Mouse (Mus musculus): ENCODE measurements around the gene Arf3.
A peak's percentile ranks its signal among the peaks of the same experiment; 100 is the strongest.
"Not testable (repeated sequence)": the region's sequence is repeated elsewhere in the genome, so short reads cannot be mapped to it uniquely, and the experiment has no call there.

Arf3 gene

DNA sequence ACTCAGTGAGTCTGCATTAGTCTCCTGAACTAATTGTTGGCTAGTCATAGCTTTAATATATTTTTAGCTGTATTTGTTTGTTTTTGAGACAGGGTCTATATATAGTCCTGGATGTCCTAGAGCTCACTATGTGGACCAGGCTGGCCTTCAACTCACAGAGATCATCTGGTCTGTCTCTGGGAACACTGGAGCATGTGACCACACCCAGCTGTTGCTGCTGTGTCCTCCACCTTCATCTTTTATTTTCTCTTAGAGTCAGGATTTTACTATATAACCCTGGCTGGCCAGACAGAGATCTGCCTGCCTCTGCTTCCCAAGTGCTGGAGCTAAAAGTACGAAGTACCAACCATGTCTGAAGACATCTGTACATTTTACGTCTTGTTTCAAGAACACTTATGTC, 13.9 kb downstream of the Arf3 start:
- no peak for DNase-seq

DNA sequence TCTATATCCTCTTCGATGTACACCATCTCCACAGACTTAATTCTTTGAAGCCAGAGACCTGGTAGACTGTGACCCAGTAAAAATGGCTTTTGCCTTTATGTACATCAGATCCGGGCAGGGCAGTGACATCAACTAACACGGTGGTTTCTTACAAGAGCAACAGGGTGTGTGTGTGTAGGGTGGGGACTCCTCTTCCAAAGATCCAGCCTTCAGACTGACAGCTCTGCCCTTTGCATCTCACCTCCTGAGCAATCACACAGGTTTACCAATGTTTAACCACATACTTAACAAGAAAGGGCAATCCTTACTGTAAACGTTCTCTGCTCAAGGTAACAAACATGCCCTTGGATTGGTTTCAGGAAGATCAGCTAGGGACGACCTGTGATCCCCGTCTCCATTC, 15.7 kb downstream of the Arf3 start:
- DNase-seq, result no peak

DNA sequence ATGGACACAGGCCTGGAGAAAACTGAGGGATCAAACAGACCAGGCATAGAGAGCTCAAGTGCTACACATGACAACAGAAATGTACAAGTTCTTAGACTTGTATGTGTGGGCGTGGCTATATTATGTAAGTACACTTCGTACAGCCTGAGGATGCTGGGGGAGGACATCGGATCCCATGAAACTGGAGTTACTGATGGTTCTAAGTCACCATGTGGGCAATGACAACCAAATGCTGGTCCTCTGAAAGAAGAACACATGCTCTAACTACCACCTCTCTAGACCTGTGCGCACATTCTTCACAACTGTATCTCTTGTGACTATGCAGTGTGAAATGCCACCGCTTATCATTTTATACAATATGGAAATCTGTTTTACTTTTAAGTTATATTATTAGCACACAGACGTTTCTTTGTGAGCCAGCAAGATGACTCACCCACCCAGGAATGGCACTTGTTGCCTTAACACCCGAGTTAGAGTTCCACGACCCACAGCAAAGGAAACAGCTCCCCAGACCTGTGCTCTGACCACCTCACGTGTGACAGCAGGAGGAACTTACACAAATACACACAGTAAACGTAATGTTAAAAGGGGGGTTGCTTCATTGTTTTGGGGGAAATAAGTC, 16.6 kb downstream of the Arf3 start:
- DNase-seq, result no peak

DNA sequence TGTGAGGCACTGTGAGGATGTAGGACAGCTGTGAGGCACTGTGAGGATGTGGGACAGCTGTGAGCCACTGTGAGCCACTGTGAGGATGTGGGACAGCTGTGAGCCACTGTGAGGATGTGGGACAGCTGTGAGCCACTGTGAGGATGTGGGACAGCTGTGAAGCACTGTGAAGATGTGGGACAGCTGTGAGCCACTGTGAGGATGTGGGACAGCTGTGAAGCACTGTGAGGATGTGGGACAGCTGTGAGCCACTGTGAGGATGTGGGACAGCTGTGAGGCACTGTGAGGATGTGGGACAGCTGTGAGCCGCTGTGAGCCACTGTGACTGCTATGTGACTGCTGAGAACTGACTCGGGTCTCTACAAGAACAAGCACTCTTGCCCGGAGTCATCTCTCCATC, 19.2 kb downstream of the Arf3 start:
- DNase-seq, result not testable (repeated sequence)

DNA sequence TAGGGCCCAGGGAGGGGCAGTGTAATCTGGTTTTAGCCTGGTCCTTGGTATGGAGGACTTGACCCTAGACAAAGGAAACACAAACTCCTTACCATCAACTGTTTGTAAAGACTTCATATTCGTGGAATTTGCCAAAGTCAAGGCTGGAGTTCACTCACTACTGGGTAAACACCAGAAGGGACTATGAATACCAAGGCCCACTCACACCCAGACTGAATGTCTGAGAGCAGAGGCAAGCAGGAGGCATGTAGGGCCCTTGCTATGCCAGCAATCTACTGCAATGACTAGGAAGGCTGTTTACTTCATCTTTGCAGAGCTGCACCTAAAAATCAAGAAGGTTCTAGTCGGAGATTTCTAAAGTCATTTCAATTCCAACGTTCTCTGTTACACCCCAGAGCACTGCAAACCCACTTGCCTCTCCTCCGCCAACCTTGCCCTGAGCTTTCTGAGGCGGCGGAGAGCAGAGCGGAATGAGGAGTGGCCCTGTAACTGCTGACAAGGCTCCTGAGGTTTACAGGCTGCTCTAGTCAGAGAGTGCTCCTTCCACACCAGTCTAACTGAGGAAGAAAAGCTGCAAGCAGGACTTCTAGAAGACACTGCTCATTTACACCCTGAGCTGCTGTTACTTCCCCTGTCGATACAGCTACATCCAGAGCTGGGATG, 20.1 kb downstream of the Arf3 start:
- no peak for DNase-seq

DNA sequence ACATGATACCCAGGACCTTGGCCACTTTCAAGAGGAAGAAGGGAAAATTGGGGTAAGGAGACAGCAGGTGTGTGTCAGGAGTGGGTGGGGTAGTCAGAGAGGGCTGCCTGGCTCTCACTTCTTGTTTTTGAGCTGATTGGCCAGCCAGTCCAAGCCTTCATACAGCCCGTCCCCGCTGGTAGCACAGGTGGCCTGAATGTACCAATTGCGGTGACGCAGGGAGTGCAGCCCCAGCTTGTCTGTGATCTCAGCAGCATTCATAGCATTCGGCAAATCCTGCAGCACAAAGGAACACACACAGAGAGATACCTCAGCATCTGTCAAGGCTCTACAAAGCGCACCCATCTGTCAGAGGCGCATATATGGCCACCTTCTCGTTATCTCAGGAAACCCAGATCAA, 22.8 kb downstream of the Arf3 start:
- no peak for DNase-seq

DNA sequence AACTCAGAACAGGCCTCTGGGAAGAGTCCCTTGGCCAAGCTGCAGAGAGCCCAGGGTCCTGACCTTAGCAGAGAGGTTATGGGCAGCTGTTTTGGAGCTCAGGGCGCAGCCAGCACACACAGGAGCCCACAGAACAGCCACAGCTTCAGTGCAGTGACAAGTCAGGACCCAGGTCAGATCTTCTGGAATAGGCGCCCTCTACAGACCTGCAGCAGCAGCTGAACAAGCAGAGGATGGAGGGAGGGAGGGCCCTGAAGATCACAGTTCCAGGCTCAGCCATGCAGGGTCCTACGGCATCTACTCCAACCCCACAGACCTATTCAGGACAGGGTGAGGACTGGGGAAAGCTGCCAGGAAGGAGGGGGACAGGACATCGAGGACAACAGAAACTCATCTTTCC, 24.2 kb downstream of the Arf3 start:
- DNase-seq, result no peak

DNA sequence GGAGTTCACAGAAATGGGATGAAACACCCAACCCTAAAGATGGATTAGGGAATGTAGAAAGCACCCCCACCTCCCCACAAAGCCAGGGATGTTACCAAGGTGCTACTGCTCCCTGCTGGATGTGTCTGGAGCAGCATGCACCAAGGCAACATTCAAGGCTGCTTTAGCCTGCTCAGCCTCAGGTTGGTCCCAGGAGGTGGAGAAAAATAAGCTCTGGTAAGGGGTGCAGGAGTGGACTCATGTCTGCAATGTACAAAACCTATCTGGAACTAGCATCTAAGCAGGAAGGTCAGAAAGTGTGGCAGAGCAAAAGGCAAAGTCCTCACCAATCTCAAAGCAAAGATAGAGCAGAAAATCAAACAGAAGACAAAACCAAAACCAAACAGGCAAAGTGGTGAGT, 25.1 kb downstream of the Arf3 start:
- DNase-seq, result peak; percentile 22 to 44

DNA sequence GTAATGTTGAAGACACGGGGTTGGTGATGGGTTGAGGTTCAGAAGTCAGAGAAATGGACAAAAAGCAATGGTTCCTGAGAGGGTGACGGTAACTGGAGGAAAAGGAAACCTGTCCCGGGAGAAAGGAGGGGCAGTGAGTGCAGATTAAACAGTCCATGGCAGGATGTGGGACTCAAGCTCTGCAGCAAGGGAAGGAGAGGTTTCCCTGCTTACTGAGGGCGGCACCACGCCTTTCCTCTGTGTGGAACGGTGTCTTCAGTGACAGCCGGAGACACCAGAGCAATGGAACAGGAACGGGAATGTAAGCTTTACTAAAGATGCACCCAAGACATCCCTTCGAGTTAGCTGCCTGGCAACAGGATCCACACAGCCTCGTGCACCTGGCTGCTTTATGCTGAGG, 26.5 kb downstream of the Arf3 start:
- no peak for DNase-seq

DNA sequence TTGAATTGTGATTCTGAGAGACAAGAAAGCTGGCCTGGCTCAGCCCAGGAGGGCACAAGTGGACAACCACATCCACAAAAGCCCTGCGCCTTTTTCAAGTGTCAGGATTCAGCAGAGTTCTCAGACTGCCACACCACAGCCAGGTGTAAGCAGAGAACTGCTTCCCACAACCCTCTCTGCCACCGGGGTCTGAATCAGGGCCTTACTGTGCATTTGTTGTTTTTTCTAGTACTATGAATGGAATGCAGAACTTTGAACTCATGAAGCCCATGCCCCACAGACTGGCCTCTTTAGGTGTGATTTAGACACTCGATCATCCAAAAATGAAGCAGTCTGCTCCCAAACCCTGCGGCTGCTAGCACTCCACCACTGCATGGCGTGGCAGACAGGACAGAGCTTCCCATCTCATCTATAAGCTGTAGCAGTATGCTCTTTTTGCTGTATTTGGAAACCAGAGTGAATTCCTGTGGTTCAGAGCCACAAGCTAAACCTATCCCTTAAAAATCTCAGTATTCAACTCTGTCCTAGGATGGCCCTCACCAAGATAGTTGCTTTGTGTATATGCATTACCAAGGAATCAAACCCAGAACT, 28.9 kb downstream of the Arf3 start:
- DNase-seq, result no peak

DNA sequence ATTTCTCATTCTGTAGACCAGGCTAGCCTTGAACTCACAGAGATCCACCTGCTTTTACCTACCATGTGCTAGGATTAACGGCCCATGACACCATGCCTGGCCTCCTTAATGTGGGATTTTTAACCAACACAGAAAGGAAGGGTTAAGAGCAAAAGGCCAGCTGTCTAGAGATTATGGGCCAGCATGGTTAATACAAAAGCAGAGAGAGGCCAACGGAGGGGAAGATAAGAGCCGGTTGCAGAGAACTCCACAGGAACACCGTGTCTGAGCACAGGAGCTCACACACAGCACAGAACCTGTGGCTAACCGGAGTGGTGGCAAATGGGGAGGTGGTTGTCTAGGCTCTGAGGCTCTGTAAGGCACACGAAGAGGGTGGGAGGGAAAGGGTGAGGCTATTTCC, 29.6 kb downstream of the Arf3 start:
- DNase-seq, result no peak

DNA sequence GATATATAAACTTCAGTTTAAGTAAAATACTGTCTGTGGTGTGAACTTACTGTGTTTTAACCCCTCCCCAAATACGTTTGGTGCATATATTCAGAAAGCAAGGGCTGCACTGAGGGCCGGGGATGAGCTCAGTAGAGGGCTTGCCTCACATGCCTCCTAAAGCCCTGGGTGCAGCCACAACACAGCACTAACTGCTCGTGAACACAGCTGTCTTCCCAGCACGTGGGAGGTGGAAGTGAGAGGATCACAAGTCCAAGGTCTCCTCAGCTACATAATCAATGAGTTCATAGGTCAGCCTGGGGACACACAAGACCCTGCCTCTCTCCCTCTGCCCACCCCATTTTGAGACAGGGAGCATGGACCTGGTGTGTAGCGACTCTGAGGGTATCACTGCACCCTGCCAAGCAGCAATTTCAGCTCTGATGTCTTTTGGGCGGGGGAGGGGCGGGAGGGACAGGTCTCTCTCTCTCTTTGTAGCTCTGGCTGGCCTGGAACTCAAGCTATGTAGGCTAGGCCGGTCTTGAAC, 30.9 kb downstream of the Arf3 start:
- no peak for DNase-seq

DNA sequence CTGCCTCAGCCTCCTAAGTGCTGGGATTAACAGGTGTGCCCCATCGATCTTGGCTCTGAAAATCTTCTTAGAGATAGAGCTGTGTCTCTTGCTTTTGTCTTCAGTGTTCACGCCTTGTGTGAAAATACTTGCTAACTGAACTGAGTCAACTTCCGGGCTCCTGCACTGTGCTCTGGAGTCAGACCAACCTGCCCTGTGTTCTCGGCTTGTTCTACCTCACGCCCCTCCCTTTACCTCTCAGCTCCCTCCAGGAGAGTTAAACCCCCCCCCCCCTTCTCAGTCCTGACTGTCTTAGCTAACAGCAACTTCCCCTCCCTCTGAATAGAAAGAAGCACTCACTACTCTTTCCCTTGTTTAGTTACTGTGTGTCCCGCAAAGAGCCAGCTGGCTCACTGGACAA, 32.2 kb downstream of the Arf3 start:
- DNase-seq, result no peak

DNA sequence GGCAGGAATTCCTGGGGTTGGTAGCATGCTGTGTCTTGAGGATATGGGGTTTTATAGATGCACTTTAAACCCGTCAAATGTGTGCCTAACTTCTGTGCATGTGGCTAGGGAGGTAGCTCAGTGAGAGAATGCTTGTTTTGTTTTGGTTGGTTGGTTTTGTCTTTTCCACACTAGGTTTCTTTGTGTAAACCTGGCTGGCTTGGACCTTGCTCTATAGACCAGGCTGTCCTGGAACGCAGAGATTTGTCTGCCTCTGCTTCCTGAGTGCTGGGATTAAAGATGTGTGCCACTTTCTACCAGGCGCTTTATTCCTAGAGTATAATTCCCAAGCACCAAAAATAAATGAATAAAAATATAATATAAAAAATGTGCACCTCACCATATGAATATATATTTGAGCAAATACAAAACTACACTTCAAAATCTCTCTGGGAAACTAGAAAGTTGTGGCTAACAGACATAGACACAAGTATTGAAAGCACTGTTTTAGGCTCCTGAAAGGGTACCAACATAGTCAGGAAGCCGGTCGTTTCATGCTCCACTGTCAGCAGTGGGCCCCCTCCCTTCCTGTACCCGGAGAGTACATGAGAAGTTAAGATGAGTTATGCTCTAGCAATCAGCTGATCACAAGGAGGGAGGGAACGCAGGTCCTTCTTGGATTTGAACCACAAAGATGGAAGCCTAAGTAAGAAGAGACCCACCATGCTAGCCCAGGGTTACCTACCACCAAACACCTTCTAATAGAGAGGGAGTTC, 33.0 kb downstream of the Arf3 start:
- DNase-seq, result no peak

DNA sequence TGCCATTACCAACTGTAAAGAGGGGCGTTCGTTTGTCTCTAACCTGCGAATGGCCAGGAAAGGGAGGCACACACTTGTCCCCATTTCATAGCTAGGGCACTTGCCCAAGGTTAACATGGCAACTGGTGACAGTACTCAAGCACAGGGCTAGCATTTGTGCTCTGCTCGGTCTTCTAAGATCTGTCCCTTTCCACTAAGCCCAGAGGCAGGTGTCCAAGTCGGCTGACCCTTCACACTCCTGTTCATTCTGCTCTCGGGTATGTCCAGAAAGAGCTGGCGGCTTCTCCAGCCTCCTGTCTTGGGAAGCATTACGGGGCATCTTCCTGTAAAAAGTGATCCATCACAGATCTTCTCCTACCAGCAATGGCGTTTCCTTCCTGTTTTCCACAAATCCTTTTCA, 34.6 kb downstream of the Arf3 start:
- no peak for DNase-seq

DNA sequence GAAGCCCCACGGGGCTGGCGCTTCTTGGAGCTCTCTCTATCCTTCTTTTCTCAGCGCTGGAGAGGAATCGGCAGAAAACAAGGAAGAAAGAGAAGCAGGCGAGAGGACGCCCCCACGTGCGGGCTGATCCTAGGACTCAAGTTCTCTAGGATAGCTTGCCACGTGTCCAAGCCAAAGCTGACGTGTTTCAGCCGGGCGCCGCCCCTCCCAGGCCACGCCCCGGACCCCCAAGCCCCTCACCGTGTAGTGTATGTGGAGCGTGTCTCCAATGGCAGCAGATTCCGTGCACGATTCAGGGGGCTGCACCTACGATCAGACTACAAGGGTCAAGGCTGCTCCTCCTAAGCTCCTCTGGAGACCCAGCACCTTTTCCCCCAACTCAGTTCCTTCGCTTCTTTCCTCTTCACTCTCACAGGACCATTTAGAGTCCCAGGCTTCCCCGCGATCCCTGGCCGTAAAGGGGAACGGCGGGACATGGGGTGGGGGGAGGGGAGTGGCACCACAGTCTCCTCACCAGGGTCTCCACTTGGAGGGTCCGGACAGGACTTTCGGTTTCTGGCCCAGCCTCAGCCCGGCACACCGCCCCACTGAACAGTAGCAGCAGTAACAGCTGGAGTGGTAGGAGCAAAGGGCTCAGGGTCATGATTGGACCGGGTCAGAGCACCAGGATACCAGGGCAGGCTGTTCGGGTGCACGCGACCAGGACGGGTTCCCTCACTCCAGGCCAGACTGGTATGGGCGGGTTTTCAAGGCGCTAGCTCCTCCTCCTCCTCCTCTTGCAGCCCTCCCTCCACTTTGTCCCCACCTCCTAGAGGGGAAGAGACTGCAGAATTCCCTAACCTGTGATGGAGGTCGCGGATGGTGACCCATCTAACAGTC, 35.3 kb downstream of the Arf3 start, which contains the start of gene Fkbp11:
Gene Fkbp11, minus strand, starts transcription at position 756 of the 879 bp plus-strand sequence.
- peak; percentile 38 to 48 for DNase-seq

DNA sequence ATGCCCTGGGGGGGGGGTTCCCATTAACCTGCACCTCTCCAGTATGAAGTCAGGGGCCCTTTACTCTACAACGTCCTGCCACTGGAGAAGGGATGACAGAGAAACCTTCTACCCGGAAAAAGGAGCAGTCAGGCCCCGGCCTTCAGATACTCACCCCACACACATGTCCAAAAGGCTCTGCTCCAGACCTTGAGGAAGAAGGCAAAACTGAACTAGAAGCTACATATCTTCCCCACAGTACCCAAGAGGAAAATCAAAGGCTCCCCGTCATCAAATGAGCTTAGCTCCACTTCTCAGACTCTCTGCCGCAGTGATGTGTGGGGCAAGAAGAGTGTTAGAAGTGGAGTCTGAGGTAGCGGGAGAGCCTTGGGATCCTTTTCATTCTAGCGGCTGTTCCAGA, 36.3 kb downstream of the Arf3 start:
- DNase-seq, result no peak

DNA sequence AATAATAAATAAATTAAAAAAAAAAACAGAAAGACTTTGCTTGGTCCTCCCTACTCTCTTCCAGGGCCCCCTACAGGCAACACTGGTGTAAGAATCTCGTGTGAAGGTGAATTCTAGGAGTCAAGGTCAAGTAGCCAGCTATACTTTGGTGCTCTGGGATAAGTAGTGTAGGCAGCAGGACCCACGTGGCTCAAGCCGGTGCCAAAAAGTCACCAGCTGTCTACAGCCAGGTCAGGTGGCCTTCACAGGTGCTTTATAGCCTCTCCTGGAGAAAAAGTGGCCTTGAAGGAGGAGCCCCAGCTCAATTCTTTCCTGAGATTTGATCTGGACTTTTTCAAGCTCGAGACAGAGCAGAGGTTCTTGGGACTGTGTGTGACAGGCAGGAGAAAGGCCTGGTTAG, 36.9 kb downstream of the Arf3 start:
- DNase-seq, result no peak

DNA sequence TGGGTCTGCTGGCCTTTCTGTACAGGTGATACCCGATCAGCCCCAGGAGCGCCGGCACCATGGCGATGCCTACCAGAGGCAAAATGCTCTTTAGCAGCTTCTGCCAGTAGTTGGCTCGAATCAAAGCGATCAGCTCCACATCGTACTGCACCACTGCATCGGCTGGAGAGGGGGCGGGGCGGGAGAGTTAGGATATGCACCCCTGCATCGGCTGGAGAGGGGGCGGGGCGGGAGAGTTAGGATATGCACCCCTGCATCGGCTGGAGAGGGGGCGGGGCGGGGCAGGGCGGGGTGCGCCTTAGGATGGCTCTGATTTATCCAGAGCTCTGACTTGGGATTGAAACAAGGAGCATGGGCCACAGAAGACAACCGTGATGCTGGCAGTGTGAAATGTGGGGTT, 38.6 kb downstream of the Arf3 start:
- DNase-seq, result no peak

DNA sequence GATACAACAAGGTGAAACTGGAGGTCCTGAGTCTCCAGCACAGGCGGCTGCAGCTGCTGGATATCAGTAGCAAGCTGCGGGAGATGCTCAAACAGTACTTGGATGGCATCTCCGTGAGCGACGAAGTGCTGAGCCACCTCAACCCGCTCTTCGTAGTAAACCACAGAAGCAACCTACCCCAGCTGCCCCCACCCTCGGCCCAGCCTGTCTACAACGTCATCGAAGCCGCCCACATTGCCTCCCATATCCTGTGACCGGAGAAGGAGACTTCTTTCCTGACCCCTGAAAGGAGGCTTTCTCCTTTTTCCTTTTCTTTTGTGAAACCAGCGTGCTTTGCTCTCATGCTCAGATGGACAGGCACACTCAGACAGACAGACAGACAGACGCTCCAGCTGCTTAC, 40.2 kb downstream of the Arf3 start:
- no peak for DNase-seq

DNA sequence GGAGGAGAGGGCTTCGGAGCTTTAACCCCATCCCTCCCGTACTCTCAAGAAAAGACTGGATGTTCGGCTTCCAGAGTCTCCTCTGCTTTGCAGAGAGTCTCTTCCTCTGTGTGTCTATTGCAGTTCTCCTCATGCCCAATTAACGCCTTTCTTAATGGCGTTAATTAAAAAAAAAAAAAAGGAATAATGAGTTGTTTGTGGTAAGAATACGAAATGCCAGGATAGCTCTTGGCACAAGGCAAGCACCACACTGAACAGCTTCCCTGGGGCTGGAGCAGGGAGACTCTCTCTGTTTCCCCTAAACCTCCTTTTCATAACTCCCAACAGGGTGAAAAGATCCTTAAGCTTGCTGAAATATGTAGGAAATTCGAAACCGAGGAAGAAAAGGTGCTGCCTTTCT, 40.8 kb downstream of the Arf3 start:
- no peak for DNase-seq

DNA sequence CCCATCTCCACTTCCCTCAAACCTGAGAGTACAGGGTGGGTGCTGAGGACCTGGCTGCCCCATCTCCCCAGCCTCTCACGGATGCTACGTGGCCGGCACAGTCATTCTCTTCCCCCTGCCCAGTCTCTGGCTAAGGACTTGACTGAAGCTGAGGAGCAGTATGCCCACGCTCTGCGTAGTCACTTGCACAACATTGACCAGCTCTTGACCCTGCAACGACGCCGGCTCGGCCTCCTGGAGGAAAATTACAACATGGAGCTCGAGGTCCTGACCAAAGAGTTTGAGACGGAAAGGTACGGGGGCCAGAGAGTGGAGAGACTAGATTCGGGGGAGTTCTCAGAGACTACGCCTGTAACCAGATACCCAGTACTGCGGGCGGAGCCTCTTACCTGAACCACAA, 45.7 kb downstream of the Arf3 start:
- no peak for DNase-seq

DNA sequence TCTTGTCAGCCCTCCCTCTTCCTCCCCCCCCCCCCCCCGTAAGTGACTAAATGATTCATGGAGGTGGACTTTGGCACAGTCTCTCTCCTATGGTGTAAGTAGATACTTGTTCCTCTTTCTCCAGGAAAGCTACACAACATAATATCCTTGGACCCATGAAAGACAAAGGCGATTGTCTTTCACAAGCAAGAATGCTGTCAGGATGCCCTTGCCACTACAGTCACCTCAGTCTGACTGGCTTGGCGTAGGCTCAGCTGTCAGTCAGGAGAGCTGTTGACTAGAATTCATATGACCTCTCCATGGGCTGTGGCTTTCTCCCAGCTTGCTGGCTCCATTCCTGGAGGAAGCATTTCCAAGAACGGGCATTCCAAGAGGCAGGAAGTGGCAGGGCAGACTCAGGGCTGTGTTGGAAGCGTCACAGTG, 48.8 kb downstream of the Arf3 start:
- no peak for DNase-seq

Data from cerebellum, adult 18-20 months (tissue).